Mouse (Mus musculus) midbrain, embryonic 12.5 days (tissue): ENCODE data around the gene Pla2g3. TPM values are rescaled to one million over a fixed set of nuclear protein-coding genes. Genes with fewer than 3 reads are reported as not detected.

Experiments
- ATAC-seq: fragments of 200-750 bp; cut with Nextera tagmentation; 2 replicates; pipeline ENCODE4 v1.8.0; 2017; ENCODE audit warnings: low read depth, moderate TSS enrichment, moderate library complexity; ENCODE audit not compliant: low FRiP score
- H3K27ac ChIP-seq: fragments of 300-500 bp; sonication (generic); replicated peaks from 2 replicates; pipeline ENCODE4 v1.5.1; 2016; ENCODE audit warnings: mild to moderate bottlenecking
- H3K27me3 ChIP-seq: fragments of 300-500 bp; sonication (generic); 2 replicates; pipeline ENCODE4 v1.6.1; 2016; ENCODE audit warnings: mild to moderate bottlenecking
- H3K36me3 ChIP-seq: fragments of 300-500 bp; sonication (generic); 2 replicates; pipeline ENCODE4 v1.6.1; 2016
- H3K4me1 ChIP-seq: fragments of 300-500 bp; sonication (generic); 2 replicates; pipeline ENCODE4 v1.6.1; 2016
- H3K4me2 ChIP-seq: fragments of 300-500 bp; sonication (generic); replicated peaks from 2 replicates; pipeline ENCODE4 v1.6.1; 2016; ENCODE audit warnings: mild to moderate bottlenecking, moderate library complexity
- H3K4me3 ChIP-seq: fragments of 300-500 bp; sonication (generic); 2 replicates; pipeline ENCODE4 v1.5.1; 2016; ENCODE audit warnings: mild to moderate bottlenecking
- H3K9ac ChIP-seq: fragments of 300-500 bp; sonication (generic); replicated peaks from 2 replicates; pipeline ENCODE4 v1.6.1; 2016; ENCODE audit warnings: mild to moderate bottlenecking, moderate library complexity
- H3K9me3 ChIP-seq: fragments of 300-500 bp; sonication (generic); 2 replicates; pipeline ENCODE4 v1.6.1; 2016; ENCODE audit warnings: mild to moderate bottlenecking
- WGBS: fragments of 180-500 bp; shearing (Covaris S2); methylation state at CpG from one replicate; pipeline ENCODE4 v1.1.7; 2016; 5-methylcytosine and 5-hydroxymethylcytosine counted together
- polyA plus RNA-seq: library from polyadenylated mRNA; unstranded; fragments of >200 nt; fragmentation: Nextera tagmentation; extraction: Ambion mirVana; gene quantifications from 2 replicates; pipeline ENCODE4 v1.2.1, GENCODE M21; 2016

Pla2g3 gene
- polyA plus RNA-seq: 0.67 and 0.98 TPM in 2 replicates

DNA sequence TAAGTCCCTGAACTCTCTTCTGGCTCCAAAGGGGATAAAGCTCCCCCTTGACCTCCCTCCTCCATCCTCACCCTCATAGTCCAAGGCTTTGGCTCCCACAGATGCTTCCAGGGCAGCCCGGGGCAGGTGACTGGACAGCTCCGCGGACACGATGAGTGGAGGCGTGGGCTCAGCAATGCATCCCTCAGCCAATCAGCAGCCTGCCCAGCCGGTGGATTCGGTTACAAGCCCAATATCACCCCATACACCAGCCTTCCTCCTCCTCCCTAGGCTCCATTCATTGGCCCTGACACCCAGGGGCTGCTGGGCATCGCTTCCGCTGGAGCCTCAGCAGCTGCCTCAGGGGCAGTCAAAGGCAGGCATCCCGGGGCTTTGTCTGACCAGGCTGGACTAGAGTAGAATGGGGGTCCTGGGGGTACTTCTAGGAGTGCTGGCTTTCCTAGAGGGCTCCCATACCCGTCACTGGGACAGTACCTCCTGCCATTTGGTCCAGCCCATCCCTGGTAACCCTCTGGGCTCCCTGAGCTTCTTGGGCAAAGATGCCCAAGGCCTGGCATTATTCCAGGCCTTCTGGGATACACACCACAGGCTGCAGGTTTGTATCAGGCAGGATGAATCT lies at the start of gene Pla2g3:
TSS of gene Pla2g3 (plus strand) at position 333 of the 619 bp plus-strand sequence.
- ATAC-seq: no peak
- H3K9me3 ChIP-seq: no peaks in the 10 kb centered on the region
- no peak within 1 kb of the TSS for H3K4me2 ChIP-seq
- 0 out of 2 replicates have a peak, but pooled peaks cover 4% of the 10 kb centered on the region for H3K4me1 ChIP-seq
- H3K36me3 ChIP-seq: no peaks in the 10 kb centered on the region
- H3K27me3 ChIP-seq: no peaks in the 10 kb centered on the region
- no peak within 1 kb of the TSS for H3K27ac ChIP-seq
- H3K9ac ChIP-seq: no peak within 1 kb of the TSS
- no peak within 1 kb of the TSS for H3K4me3 ChIP-seq
- 31% methylated on average over 11 of the region's 11 CpGs for WGBS

DNA sequence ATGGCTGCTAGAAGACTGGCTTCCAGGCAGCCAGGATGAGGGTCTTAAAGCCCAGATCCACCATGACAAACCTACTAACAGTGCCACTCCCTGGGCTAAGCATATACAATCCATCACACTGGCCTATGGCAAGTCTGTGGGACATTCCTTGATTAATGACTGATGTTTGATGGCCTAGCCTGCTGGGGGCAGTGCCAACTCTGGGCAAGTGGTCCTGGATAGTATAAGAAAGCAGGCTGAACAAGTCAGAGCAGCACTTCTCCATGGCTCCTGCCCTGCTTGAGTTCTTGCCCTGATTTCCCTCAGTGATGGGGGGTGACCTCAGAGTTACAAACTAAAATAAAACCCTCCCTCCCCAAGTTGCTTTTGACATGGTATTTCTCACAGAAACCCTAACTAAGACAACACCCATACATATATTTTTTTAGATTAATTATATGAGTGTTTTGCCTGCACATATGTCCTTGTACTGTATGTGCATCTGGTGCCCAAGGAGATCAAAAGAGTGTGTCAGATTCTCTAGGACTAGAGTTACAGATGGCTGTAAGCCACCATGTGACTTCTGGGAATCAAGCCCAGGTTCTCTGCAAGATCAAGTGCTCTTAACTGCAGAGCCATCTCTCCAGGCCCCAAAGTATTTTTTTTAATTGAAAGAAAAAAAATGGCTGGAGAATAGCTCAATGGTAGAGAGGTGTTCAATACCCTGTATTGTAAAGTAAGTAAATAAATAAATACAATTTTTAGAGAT lies 46.2 kb upstream of the Pla2g3 start:
- Histone ChIP-seq H3K4me3 (no peak overlapping the region), H3K9ac (no peak overlapping the region), H3K4me2 (no peak overlapping the region), H3K36me3 (no peaks in the 10 kb centered on the region), H3K4me1 (0 out of 2 replicates have a peak, but pooled peaks cover 2% of the 10 kb centered on the region), H3K9me3 (no peaks in the 10 kb centered on the region), H3K27me3 (no peaks in the 10 kb centered on the region), H3K27ac (no peak overlapping the region)
- ATAC-seq: no peak

DNA sequence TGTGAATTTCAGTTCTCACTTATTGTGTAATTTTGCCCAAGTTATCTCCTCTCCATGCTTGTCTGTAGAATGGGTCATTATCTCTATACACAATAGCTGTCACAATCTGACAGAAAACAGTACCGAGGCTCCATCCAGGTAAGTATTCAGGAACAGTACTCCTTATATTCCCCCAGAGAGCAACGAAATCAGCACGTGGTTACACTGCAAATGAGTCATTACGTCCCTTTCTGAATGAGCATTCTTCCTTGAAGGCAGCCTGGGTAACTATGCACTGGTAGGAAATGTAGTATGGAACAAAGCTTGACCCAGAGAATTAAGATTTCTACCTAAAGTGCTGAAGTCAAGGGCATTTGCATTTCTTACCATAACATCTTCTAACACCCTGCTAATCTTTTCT lies 45.4 kb upstream of the Pla2g3 start:
- Histone ChIP-seq H3K36me3 (no peaks in the 10 kb centered on the region), H3K4me3 (no peak overlapping the region), H3K27me3 (no peaks in the 10 kb centered on the region), H3K4me1 (0 out of 2 replicates have a peak, but pooled peaks cover 2% of the 10 kb centered on the region), H3K4me2 (no peak overlapping the region), H3K9ac (no peak overlapping the region), H3K27ac (no peak overlapping the region), H3K9me3 (no peaks in the 10 kb centered on the region)
- 84% methylated on average over 4 of the region's 4 CpGs for WGBS
- no peak for ATAC-seq

DNA sequence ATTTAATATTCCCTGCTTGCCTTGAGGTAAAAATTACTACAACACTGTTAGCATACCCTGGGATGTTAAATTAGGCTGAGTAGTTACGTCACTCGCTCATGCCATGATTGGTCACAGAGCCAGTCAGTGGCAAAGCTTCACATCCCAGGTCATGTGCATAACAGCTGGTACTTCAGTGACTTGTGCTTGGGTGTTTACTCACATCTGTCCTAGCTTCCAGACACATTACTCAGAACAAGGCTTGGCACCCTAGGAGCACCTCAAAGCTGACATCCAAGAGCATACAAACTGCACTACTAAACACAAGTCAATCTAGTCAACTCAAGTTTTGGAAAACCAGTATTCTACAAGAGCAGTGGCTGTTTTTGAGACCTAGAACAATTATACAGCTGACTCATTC lies 45.0 kb upstream of the Pla2g3 start:
- H3K36me3 ChIP-seq: no peaks in the 10 kb centered on the region
- H3K4me1 ChIP-seq: 0 out of 2 replicates have a peak, but pooled peaks cover 2% of the 10 kb centered on the region
- 95% methylated on average over 2 of the region's 2 CpGs for WGBS
- no peak overlapping the region for H3K27ac ChIP-seq
- H3K27me3 ChIP-seq: no peaks in the 10 kb centered on the region
- H3K4me2 ChIP-seq: no peak overlapping the region
- ATAC-seq: no peak
- no peak overlapping the region for H3K4me3 ChIP-seq
- no peaks in the 10 kb centered on the region for H3K9me3 ChIP-seq
- H3K9ac ChIP-seq: no peak overlapping the region

DNA sequence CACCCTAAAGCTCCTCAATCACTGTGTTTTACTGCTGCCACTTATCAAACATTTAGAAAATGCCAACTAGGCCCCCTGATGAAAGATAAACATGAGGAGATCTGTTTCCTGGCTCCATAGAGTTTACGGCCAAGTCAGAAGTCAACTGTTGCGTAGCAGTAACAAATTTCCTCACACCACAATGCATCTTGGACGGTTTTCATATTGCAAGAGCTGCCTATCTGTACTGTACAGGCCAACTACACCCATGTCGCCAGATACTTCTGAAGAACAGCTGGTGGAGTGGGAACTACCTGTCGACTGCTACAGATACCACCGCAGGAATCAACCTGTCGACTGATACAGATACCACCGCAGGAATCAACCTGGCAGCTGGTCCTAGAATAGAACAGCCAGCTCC lies 43.2 kb upstream of the Pla2g3 start:
- Histone ChIP-seq H3K27ac (no peak overlapping the region), H3K4me3 (no peak overlapping the region), H3K4me2 (no peak overlapping the region), H3K9ac (no peak overlapping the region), H3K27me3 (no peaks in the 10 kb centered on the region), H3K4me1 (0 out of 2 replicates have a peak, but pooled peaks cover 2% of the 10 kb centered on the region), H3K9me3 (no peaks in the 10 kb centered on the region), H3K36me3 (no peaks in the 10 kb centered on the region)
- no peak for ATAC-seq
- WGBS: 91% methylated on average over 8 of the region's 8 CpGs

DNA sequence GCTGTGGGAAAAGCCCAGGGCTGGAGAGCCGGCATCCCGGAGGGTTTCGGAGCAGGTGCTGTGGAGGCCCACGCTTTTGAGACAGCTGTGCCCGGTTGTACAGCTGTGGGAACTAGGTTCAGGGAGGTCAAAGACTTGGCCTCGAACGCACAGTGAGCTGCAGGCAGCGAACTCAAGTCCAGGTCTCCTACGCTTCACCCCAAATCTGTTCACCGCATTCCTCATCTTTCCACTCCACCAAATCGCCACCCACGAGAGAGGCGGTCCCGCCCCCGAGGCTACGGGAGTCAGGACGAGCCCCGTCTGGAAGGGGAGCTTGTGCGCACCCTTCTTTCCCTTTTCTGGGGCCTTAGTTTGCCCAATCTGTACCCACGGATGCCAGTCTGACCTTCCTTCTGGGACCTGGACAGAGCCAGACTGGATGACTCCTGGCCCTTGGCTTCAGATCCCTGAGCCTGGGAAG lies 36.4 kb upstream of the Pla2g3 start:
- Histone ChIP-seq H3K4me1 (peaks cover 19% of the 10 kb centered on the region), H3K36me3 (no peaks in the 10 kb centered on the region), H3K27me3 (no peaks in the 10 kb centered on the region), H3K9ac (peak overlapping the region; percentile 84), H3K4me2 (peak overlapping the region; percentile 75), H3K4me3 (peak overlapping the region; percentile 76), H3K9me3 (no peaks in the 10 kb centered on the region), H3K27ac (peak overlapping the region; percentile 86)
- no peak for ATAC-seq
- WGBS: 1% methylated on average over 20 of the region's 20 CpGs

DNA sequence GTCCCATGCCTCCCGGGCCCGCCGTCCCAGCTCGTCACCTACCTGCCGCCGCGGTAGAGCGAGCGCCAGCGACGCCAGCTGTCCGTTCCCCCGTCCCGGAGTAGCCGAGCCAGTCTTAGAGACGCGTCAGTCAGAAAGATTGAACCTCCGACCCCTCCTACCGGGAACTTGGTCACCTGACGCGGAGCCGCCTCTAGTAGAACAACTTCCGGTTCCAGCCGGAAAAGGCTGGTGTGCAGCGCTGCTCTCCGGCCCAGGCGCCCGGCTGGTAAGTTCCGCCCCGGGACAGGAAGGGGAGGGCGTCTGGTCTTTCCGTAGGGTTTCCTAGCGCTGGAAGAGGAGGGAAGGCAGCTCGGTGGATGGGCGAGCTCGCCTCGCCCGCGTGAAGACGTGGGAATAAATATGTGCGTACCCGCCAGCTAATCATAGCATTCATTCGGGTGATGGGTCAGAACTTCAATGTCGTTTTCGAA lies 35.9 kb upstream of the Pla2g3 start, which contains the start of gene Rnf185:
TSS of gene Rnf185 (minus strand) at position 197 of the 473 bp plus-strand sequence.
- peak within 1 kb of the TSS; percentile 84 for H3K9ac ChIP-seq
- peak within 1 kb of the TSS; percentile 86 for H3K27ac ChIP-seq
- peak within 1 kb of the TSS; percentile 75 for H3K4me2 ChIP-seq
- H3K4me1 ChIP-seq: peaks cover 19% of the 10 kb centered on the region
- H3K27me3 ChIP-seq: no peaks in the 10 kb centered on the region
- H3K9me3 ChIP-seq: no peaks in the 10 kb centered on the region
- H3K4me3 ChIP-seq: peak within 1 kb of the TSS; percentile 76
- WGBS: under 1% methylated on average over 45 of the region's 45 CpGs
- peak; percentile 97 for ATAC-seq
- no peaks in the 10 kb centered on the region for H3K36me3 ChIP-seq

DNA sequence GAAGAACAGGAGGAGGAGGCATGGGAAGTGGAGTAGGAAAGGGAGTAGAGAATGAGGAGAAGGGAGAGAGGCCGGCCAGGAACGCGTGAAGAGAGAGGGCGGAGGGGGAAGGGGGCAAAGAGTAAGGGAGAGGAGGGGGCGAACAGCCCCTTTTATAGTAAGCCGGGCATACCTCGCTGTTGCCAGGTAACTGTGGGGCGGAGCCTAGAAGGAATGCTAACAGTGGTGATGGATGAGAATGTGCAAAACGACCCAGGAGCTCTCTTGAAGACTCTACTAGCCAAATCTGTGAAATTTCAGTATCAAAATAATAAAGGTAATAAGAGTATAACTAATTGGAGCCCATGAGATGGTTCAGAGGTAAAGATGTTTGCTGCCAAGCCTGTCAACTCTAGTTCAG lies 35.3 kb upstream of the Pla2g3 start:
- Histone ChIP-seq H3K27me3 (no peaks in the 10 kb centered on the region), H3K36me3 (no peaks in the 10 kb centered on the region), H3K4me3 (peak overlapping the region; percentile 76), H3K27ac (peak overlapping the region; percentile 86), H3K4me2 (peak overlapping the region; percentile 75), H3K4me1 (peaks cover 19% of the 10 kb centered on the region), H3K9ac (peak overlapping the region; percentile 84), H3K9me3 (no peaks in the 10 kb centered on the region)
- WGBS: 1% methylated on average over 9 of the region's 9 CpGs
- peak; percentile 48 for ATAC-seq

DNA sequence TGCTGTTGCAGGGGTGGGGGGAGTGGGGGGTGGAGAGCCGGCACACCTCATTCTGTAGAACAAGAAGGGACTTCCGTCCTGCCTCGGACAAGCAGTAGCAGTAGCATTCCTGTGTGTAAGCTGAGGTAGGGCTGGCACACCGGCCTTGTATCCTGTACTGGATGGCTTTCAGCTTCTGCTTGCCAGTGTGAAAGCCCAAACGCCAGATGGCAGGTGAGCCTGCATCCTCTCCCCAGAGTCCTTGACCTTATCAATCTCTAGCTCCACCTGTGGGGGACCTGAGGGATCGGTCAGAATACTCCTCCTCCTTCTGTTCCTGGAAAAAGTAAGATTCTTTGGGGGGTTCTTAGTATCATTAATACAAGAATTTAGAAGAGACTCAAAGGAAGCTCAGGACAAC lies 34.6 kb upstream of the Pla2g3 start:
- ATAC-seq: no peak
- H3K4me1 ChIP-seq: peaks cover 19% of the 10 kb centered on the region
- H3K9ac ChIP-seq: no peak overlapping the region; the same call in 1 of the 2 replicates
- no peak overlapping the region for H3K27ac ChIP-seq
- H3K4me3 ChIP-seq: peak overlapping the region; percentile 12; the same call in 1 of the 2 replicates
- peak overlapping the region; percentile 75 for H3K4me2 ChIP-seq
- 86% methylated on average over 6 of the region's 6 CpGs for WGBS
- H3K36me3 ChIP-seq: no peaks in the 10 kb centered on the region
- H3K27me3 ChIP-seq: no peaks in the 10 kb centered on the region
- no peaks in the 10 kb centered on the region for H3K9me3 ChIP-seq

DNA sequence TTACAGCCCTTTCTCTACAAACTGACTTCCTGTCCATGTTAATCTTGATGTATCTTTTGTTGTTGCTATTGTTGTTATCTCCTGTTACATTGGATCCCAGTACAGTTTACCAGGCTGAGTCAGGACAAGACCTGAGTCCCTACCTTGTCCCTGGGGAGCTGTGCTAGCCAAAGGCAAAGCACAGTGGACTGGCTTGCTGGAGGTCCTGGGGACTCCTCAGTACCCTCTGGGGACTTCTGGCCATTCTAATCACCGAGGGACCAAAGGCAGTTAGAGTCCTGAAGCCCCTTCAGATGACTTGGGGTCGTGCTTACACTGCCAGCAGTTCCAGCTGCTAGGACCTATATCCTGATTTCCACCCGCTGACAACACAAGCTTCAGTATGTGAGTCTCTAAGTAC lies 33.6 kb upstream of the Pla2g3 start:
- Histone ChIP-seq H3K27me3 (no peaks in the 10 kb centered on the region), H3K4me2 (no peak overlapping the region), H3K9ac (no peak overlapping the region), H3K4me3 (no peak overlapping the region), H3K27ac (no peak overlapping the region), H3K36me3 (no peaks in the 10 kb centered on the region), H3K9me3 (no peaks in the 10 kb centered on the region), H3K4me1 (peaks cover 19% of the 10 kb centered on the region)
- ATAC-seq: no peak
- WGBS: 96% methylated on average over 3 of the region's 3 CpGs

DNA sequence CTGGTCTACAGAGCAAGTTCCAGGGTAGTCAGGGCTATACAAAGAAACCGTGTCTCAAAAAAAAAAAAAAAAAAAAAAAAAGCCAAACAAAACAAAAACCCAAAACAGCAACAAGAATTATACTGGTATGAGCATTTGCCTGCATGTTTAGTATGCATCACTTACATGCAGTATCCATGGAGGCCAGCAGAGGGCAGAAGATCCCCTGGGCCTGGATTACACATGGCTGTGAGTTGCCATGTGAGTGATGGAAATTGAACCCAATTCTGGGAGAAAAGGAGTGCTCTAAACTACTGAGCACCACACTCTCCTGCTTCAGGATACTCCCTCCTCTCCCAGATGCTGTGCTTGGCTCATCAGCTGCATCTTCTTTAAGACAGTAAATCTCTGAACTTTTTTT lies 31.7 kb upstream of the Pla2g3 start:
- Histone ChIP-seq H3K4me1 (peaks cover 9% of the 10 kb centered on the region), H3K36me3 (no peaks in the 10 kb centered on the region), H3K27ac (no peak overlapping the region), H3K9me3 (no peaks in the 10 kb centered on the region), H3K27me3 (no peaks in the 10 kb centered on the region), H3K4me3 (no peak overlapping the region), H3K4me2 (no peak overlapping the region), H3K9ac (no peak overlapping the region)
- WGBS: 17% methylated on average over 1 of the region's 1 CpGs
- ATAC-seq: no peak

DNA sequence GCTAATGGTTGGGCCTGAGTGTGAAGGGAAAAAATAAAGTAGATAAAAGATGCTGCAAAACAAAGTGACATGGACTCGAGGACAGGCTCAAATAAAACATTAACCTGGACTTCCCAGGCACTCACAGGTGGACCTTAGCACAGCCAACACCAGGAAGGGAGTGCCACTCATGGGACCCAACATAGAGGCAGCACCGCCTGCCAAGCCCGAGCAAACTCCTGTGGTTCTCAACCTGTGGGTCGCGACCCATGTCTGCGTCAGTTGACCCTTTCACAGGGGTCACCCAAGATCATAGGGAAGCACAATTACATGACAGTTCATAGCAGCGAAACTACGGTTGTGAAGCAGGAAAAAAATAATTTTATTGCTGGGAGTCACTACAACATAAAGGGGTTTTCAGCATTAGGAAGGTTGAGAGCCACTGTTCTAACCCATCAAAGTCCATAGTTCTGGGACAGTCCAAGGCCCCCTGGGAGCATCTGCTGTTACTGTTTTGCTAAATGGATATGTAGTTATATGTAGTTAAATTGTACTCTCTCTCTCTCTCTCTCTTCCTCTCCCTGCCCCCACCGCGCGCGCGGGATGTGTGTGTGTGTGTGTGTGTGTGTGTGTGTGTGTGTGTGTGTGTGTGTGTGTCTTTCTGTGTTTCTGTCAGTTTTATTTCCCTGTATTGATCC lies 29.5 kb upstream of the Pla2g3 start:
- no peak overlapping the region for H3K4me3 ChIP-seq
- 84% methylated on average over 13 of the region's 13 CpGs for WGBS
- H3K4me2 ChIP-seq: no peak overlapping the region
- no peak overlapping the region for H3K27ac ChIP-seq
- H3K9me3 ChIP-seq: no peaks in the 10 kb centered on the region
- ATAC-seq: no peak
- no peak overlapping the region for H3K9ac ChIP-seq
- H3K36me3 ChIP-seq: no peaks in the 10 kb centered on the region
- no peaks in the 10 kb centered on the region for H3K27me3 ChIP-seq
- peaks cover under 1% of the 10 kb centered on the region for H3K4me1 ChIP-seq
